Mouse (Mus musculus) myocyte (in vitro differentiated cells): ENCODE results near the gene Rab33b. TPM values are rescaled to one million over a fixed set of nuclear protein-coding genes. Genes with fewer than 3 reads are reported as not detected.

Experiments
- H3K27me3 ChIP-seq: one replicate; pipeline ENCODE4 v1.6.1; 2011; ENCODE audit not compliant: control insufficient read depth, insufficient read depth, insufficient read length
- H3K36me3 ChIP-seq: one replicate; pipeline ENCODE4 v1.6.1; 2011; ENCODE audit not compliant: control insufficient read depth, insufficient read depth
- H3K4me2 ChIP-seq: one replicate; pipeline ENCODE4 v1.6.1; 2011; ENCODE audit warnings: low read depth, control low read depth
- H3K4me3 ChIP-seq: one replicate; pipeline ENCODE4 v1.5.1; 2011; ENCODE audit warnings: mild to moderate bottlenecking, control low read depth, moderate library complexity
- H3K79me2 ChIP-seq: one replicate; pipeline ENCODE4 v1.6.1; 2011; ENCODE audit not compliant: control insufficient read depth, insufficient read depth
- H3ac ChIP-seq: one replicate; pipeline ENCODE4 v1.6.1; 2011; ENCODE audit not compliant: control insufficient read depth, insufficient read length
- CEBPB ChIP-seq: IDR thresholded peaks from 2 replicates; pipeline ENCODE4 v1.6.1; 2011; ENCODE audit warnings: mild to moderate bottlenecking, moderate library complexity; ENCODE audit not compliant: poor library complexity, insufficient read depth, severe bottlenecking
- E2F4 ChIP-seq: IDR thresholded peaks from one replicate; pipeline ENCODE4 v1.6.1; 2011; ENCODE audit warnings: mild to moderate bottlenecking, control low read depth, moderate library complexity; ENCODE audit not compliant: insufficient read depth
- MAX ChIP-seq: IDR thresholded peaks from one replicate; pipeline ENCODE4 v1.6.1; 2011; ENCODE audit warnings: low read depth, mild to moderate bottlenecking, control low read depth
- MYOD1 ChIP-seq, 3 experiments: IDR thresholded peaks; one replicate each; pipeline ENCODE4 v1.6.1; 2011; ENCODE audit warnings: control low read depth in 2 of 3, low read depth in 2 of 3, mild to moderate bottlenecking in 2 of 3, moderate library complexity in 1 of 3; ENCODE audit not compliant: insufficient read length in 2 of 3, control insufficient read depth in 1 of 3
- MYOG ChIP-seq, 3 experiments: IDR thresholded peaks; one replicate each; pipeline ENCODE4 v1.6.1; 2011; ENCODE audit warnings: control low read depth in 2 of 3, low read depth in 2 of 3, mild to moderate bottlenecking in 2 of 3; ENCODE audit not compliant: insufficient read length in 2 of 3, control insufficient read depth in 1 of 3, insufficient read depth in 1 of 3
- POLR2A ChIP-seq: IDR thresholded peaks from one replicate; pipeline ENCODE4 v1.6.1; 2011; ENCODE audit warnings: low read depth, mild to moderate bottlenecking, control low read depth, moderate library complexity; ENCODE audit not compliant: insufficient read length
- POLR2AphosphoS2 ChIP-seq: IDR thresholded peaks from one replicate; pipeline ENCODE4 v1.6.1; 2011; ENCODE audit warnings: low read depth, control low read depth; ENCODE audit not compliant: insufficient read length
- REST ChIP-seq: IDR thresholded peaks from one replicate; pipeline ENCODE4 v1.6.1; 2011; ENCODE audit warnings: mild to moderate bottlenecking, control low read depth, moderate library complexity; ENCODE audit not compliant: insufficient read depth, insufficient read length
- SRF ChIP-seq: IDR thresholded peaks from one replicate; pipeline ENCODE4 v1.6.1; 2011; ENCODE audit warnings: low read depth; ENCODE audit not compliant: control insufficient read depth, insufficient read length
- TCF12 ChIP-seq: IDR thresholded peaks from one replicate; pipeline ENCODE4 v1.6.1; 2011; ENCODE audit warnings: mild to moderate bottlenecking, control low read depth; ENCODE audit not compliant: poor library complexity, insufficient read depth, severe bottlenecking
- TCF3 ChIP-seq: IDR thresholded peaks from one replicate; pipeline ENCODE4 v1.6.1; 2011; ENCODE audit warnings: low read depth, control low read depth; ENCODE audit not compliant: insufficient read length
- USF1 ChIP-seq: IDR thresholded peaks from one replicate; pipeline ENCODE4 v1.6.1; 2011; ENCODE audit warnings: low read depth, mild to moderate bottlenecking, control low read depth, moderate library complexity
- polyA plus RNA-seq: library from polyadenylated mRNA; unstranded; fragments of >200 nt; fragmentation: generic; extraction: Trizol; gene quantifications from one replicate; pipeline ENCODE4 v1.2.1, GENCODE M21; 2012; ENCODE audit warnings: missing spikeins

Rab33b gene
- polyA plus RNA-seq, 1 experiment = 8.0 TPM

GRCm38 (mm10) chr3:51510903-51511302 is 27.2 kb downstream of the Rab33b start:
- no peak for TF ChIP-seq E2F4
- TF ChIP-seq USF1 = no peak
- no peak for TF ChIP-seq TCF3
- TF ChIP-seq POLR2AphosphoS2 = no peak
- TF ChIP-seq TCF12 = no peak
- no peak for TF ChIP-seq SRF
- no peak for TF ChIP-seq MAX
- no peak for TF ChIP-seq REST
- TF ChIP-seq POLR2A = no peak
- no peak for TF ChIP-seq CEBPB
- no peak for TF ChIP-seq MYOG (IDR thresholded peaks at IDR 0.05; ENCODE audit: control insufficient read depth in 1 of 3, insufficient read depth in 1 of 3, insufficient read length in 2 of 3, low read depth in 2 of 3)
- TF ChIP-seq MYOD1 (IDR thresholded peaks at IDR 0.05; ENCODE audit: control insufficient read depth in 1 of 3, insufficient read length in 2 of 3, low read depth in 2 of 3) = no peak
- Histone ChIP-seq H3ac (no peak overlapping the region), H3K36me3 (no peaks in the 10 kb centered on the region), H3K27me3 (no peaks in the 10 kb centered on the region), H3K79me2 (no peaks in the 10 kb centered on the region), H3K4me3 (peak overlapping the region; percentile 3), H3K4me2 (peak overlapping the region; percentile 60)

DNA sequence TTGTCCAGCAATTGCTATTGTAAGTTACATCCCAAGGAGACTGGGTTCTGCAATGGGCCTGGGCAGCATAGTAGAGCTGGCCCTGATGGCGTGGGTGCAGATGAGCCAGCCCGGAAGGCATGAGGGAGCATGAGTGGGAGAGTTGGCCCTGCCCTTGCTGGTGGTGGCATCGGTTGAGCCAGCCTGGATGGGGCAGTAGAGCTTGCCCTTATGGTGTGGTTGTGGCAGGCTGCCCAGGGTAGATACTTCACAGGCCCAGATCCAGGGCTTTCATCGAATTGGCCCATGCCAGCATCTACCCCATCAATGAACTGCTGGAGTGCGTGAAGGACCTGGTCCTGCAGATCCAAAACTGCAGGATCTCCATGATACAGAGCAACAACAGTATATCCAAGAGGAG is 28.3 kb downstream of the Rab33b start:
- TF ChIP-seq MYOG (IDR thresholded peaks at IDR 0.05; ENCODE audit: control insufficient read depth in 1 of 3, insufficient read depth in 1 of 3, insufficient read length in 2 of 3, low read depth in 2 of 3) = no peak
- no peak for TF ChIP-seq TCF12
- TF ChIP-seq CEBPB = no peak
- TF ChIP-seq USF1 = no peak
- no peak for TF ChIP-seq MYOD1 (IDR thresholded peaks at IDR 0.05; ENCODE audit: control insufficient read depth in 1 of 3, insufficient read length in 2 of 3, low read depth in 2 of 3)
- TF ChIP-seq SRF = no peak
- TF ChIP-seq E2F4 = no peak
- TF ChIP-seq MAX = no peak
- TF ChIP-seq POLR2A = no peak
- no peak for TF ChIP-seq TCF3
- no peak for TF ChIP-seq POLR2AphosphoS2
- TF ChIP-seq REST = no peak
- Histone ChIP-seq H3K27me3 (no peaks in the 10 kb centered on the region), H3K36me3 (no peaks in the 10 kb centered on the region), H3K4me2 (no peak overlapping the region), H3K4me3 (no peak overlapping the region), H3K79me2 (no peaks in the 10 kb centered on the region), H3ac (no peak overlapping the region)

DNA sequence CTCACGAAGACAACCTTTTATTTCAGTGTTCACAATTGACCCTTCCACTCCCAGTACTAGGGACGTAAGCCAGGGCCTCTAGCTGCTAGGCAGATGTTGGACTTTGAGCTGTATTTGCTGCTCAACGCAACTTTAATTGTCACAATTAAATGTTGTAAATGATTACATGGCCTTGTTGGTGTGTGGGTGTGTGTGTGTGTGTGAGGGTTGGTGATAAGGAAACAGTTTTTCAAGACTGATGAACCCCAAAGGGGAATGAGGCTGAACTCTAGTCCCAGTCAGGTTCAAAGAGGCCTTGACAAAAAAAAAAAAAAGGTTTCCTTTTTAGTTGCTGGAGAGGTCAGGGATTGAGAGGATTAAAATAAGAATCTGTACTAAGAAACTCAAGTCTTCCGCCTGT is 33.7 kb downstream of the Rab33b start:
- peaks cover 7% of the 10 kb centered on the region for H3K36me3 ChIP-seq
- TF ChIP-seq E2F4 (no peak), MYOG (IDR thresholded peaks at IDR 0.05; ENCODE audit: control insufficient read depth in 1 of 3, insufficient read depth in 1 of 3, insufficient read length in 2 of 3, low read depth in 2 of 3) (no peak), SRF (no peak), CEBPB (no peak), USF1 (no peak), MYOD1 (IDR thresholded peaks at IDR 0.05; ENCODE audit: control insufficient read depth in 1 of 3, insufficient read length in 2 of 3, low read depth in 2 of 3) (no peak), POLR2AphosphoS2 (no peak), REST (no peak), POLR2A (no peak), TCF12 (no peak), MAX (no peak), TCF3 (no peak)

GRCm38 (mm10) chr3:51517878-51518762 is 34.4 kb downstream of the Rab33b start:
- Histone ChIP-seq H3ac (no peak overlapping the region), H3K79me2 (no peaks in the 10 kb centered on the region), H3K36me3 (peaks cover 7% of the 10 kb centered on the region), H3K27me3 (no peaks in the 10 kb centered on the region), H3K4me3 (no peak overlapping the region), H3K4me2 (no peak overlapping the region)
- TF ChIP-seq POLR2AphosphoS2 (no peak), E2F4 (no peak), POLR2A (no peak), SRF (no peak), REST (no peak), TCF3 (no peak), USF1 (no peak), CEBPB (no peak), MYOD1 (IDR thresholded peaks at IDR 0.05; ENCODE audit: control insufficient read depth in 1 of 3, insufficient read length in 2 of 3, low read depth in 2 of 3) (no peak), MYOG (IDR thresholded peaks at IDR 0.05; ENCODE audit: control insufficient read depth in 1 of 3, insufficient read depth in 1 of 3, insufficient read length in 2 of 3, low read depth in 2 of 3) (no peak), TCF12 (no peak), MAX (no peak)

More for the DNA sequence above, 33.7 kb downstream of the Rab33b start:
- H3K4me3 ChIP-seq = no peak overlapping the region
- H3K79me2 ChIP-seq = no peaks in the 10 kb centered on the region
- H3ac ChIP-seq = no peak overlapping the region
- no peak overlapping the region for H3K4me2 ChIP-seq
- H3K27me3 ChIP-seq = no peaks in the 10 kb centered on the region
